Mouse (Mus musculus) gastrocnemius, adult 2 months (tissue): ENCODE data around the gene Tmem8b. TPM values are rescaled to one million over a fixed set of nuclear protein-coding genes. Genes with fewer than 3 reads are reported as not detected.

Experiments
- DNase-seq: peaks from one replicate; pipeline ENCODE4 v3.0.0; 2022
- H3K27ac ChIP-seq: fragments of 200-600 bp; 2 replicates; pipeline ENCODE4 v1.8.1; 2022; ENCODE audit warnings: mild to moderate bottlenecking
- H3K4me3 ChIP-seq: fragments of 200-600 bp; 2 replicates; pipeline ENCODE4 v1.8.1; 2022; ENCODE audit warnings: mild to moderate bottlenecking, moderate library complexity
- CTCF ChIP-seq: fragments of 200-600 bp; IDR thresholded peaks from 2 replicates; pipeline ENCODE4 v1.8.1; 2022; ENCODE audit warnings: antibody characterized with exemption, mild to moderate bottlenecking, moderate library complexity
- intact Hi-C: fragments of 180-260 bp; cut with DNase I; formaldehyde crosslinking; loops from one replicate; pipeline ENCODE4 v1.15.1; 2025
- microRNA-seq: library from miRNA; unstranded; fragments of <30 nt; microRNA quantifications from one replicate; pipeline ENCODE4 v1.2.0, GENCODE M21; 2021
- total RNA-seq, 2 experiments: library from RNA; stranded (reverse); gene quantifications; 2 replicates each; pipeline ENCODE4 v1.2.3; 2021

The Tmem8b gene
- total RNA-seq, 2 experiments from 2014 or later = 8.4 to 14.9 TPM

DNA sequence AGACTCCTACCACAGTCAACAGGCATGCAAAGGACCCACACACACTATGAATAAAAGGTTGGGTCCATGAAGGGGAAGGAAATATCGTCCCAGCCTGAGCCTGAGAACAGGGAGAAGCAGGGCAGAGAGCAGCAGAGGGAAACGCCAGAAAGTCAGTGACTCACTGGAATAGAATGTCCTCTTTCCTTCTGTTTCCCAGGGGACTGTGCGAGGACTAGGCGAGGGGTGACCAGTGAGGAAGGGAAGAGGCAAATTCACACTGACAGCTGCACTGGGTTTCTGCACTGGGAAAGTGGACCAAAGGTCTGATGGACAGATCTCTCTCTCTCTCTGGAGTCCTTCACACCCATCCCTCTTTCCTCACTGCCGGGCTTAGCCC, 59.8 kb downstream of the Tmem8b start:
- peak overlapping the region; percentile 60 for H3K4me3 ChIP-seq
- intact Hi-C loops = loop anchor here (5.0 kb wide), 1 partner anchor 134 kb away; no protein-coding TSS in a partner anchor
- no peak for TF ChIP-seq CTCF

DNA sequence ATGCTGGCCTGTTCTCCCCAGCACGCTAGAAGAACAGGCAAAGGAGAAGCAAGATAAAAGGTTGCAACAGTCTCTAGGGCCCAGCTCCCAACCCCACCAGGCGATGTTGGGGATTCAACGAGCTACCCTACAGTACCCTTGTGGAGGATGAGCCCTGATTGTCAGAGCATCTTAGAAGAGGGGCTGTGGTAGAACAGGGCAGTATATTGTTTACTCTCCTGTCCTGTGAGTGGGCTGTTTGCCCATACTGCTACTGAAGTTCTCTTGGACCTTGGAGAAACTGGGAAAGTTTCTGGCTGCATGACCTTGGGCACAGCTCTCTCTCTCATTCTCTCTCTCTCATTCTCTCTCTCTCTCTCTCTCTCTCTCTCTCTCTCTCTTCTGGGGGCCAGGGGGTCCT, 60.4 kb downstream of the Tmem8b start:
- no peak for TF ChIP-seq CTCF
- no peak for DNase-seq
- intact Hi-C loops = loop anchor here (5.0 kb wide), 1 partner anchor 133 kb away; no protein-coding TSS in a partner anchor
- H3K27ac ChIP-seq = peak overlapping the region; percentile 95
- H3K4me3 ChIP-seq = peak overlapping the region; percentile 60

More for the DNA sequence above, 59.8 kb downstream of the Tmem8b start:
- peak overlapping the region; percentile 95 for H3K27ac ChIP-seq
- peak; percentile 69 for DNase-seq

DNA sequence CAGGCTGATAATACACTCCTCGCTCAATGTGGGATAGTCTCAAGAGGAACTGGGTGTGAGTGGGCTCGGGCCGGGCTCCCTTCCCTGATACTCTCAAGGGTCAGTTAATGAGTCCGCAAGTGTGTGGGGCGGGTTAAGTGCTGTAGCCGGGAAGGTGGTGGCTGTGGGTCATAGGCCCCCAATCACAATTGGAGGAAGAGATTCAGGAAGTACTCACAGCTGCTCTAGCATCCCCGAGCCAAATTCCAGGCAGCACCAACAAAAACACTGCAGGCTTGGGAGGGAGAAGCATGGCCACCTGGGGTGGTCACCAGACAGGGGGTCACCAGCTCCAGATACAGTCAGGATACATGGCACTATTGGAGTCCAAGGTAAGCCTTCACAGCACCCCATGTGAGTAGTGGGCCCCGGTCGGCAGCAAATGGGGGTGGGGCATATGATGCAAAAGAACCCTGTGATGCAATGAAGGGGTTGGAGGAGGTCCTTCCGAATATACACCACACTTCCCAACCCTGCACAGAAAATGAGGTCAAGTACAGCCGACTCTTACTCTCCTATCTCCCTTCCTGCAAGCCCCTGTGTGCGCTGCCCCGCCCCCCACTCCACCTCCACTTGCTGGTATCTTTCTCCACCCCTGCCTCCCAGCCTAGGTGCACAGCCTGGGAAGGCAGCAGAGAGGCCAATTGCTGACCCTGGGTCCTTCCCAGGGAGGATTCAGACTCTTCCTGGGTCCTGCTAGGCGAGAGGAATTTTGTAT, 61.2 kb downstream of the Tmem8b start, which contains the start of gene Spaar:
Gene Spaar, plus strand, starts transcription at position 241 of the 757 bp plus-strand sequence.
- DNase-seq = peak; percentile 74
- Histone ChIP-seq H3K27ac (peak within 1 kb of the TSS; percentile 95), H3K4me3 (peak within 1 kb of the TSS; percentile 60)
- TF ChIP-seq CTCF = no peak
- intact Hi-C loops = loop anchor here (5.0 kb wide), 1 partner anchor 132 kb away; no protein-coding TSS in a partner anchor

DNA sequence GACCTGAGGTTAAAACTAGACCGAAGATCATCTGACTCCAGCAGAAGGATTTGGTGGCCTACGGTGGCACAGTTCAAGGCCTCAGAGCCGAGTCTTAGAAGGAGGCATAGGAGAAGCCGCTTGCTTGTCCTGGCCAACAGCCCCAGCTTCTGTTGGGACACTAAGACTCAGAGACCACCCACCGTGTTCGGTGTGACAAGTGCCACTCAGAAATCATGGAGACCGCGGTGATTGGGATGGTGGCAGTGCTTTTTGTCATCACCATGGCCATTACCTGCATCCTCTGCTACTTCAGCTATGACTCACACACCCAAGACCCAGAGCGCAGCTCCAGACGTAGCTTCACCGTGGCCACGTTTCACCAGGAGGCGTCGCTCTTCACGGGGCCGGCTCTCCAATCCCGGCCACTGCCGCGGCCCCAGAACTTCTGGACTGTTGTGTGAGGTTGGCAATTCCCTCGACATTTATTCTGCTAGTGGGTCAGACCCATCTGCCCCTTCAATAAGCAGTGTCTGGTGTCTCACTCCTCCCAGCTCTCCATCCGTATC, 62.1 kb downstream of the Tmem8b start:
- peak; percentile 51 for DNase-seq
- peak overlapping the region; percentile 60 for H3K4me3 ChIP-seq
- intact Hi-C loops = no loop called here
- H3K27ac ChIP-seq = peak overlapping the region; percentile 95
- TF ChIP-seq CTCF = peak; percentile 49

DNA sequence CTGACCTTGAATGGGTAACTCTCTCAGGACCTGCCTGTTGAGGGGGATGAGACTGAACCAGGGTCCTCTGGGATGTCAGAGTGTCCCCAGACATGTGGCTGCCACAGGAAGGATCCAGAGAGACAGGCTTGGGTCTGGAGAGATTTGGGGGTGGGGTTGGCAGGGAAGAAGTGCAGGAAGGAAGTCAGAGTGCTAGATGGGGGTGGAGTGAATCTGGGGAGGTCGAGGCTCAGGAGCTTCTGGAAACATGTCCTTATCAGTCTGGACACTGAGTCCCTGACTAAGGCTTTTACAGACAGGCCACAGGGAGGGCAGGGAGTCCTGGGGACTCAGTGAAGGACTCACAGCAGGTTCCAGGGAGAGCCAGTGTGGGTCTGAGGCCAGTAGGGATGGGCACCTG, 63.4 kb downstream of the Tmem8b start:
- Histone ChIP-seq H3K27ac (peak overlapping the region; percentile 95), H3K4me3 (peak overlapping the region; percentile 60)
- no peak for TF ChIP-seq CTCF
- intact Hi-C loops = no loop called here
- peak; percentile 40 for DNase-seq

DNA sequence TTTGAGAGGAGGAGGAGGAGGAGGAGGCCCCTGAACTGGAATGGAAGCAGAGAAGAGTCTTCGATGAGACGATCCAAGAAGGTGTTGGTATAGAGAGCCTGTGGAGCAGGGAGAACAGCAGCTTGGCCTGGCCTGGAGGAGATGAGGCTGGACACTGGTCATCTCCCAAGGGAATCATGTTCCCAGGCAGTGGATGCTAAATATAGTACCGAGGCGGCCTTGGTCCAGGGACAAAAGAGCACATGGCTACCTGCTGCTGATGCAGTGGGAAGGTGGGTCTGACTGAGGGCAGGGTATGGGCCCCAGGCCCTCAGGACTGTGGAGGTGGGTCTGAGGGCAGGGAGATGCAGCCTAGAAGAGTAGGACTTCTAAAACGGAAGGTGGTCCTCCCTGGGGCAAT, 64.4 kb downstream of the Tmem8b start:
- Histone ChIP-seq H3K4me3 (peak overlapping the region; percentile 60), H3K27ac (peak overlapping the region; percentile 95)
- no peak for TF ChIP-seq CTCF
- intact Hi-C loops = no loop called here
- DNase-seq = peak; percentile 79

DNA sequence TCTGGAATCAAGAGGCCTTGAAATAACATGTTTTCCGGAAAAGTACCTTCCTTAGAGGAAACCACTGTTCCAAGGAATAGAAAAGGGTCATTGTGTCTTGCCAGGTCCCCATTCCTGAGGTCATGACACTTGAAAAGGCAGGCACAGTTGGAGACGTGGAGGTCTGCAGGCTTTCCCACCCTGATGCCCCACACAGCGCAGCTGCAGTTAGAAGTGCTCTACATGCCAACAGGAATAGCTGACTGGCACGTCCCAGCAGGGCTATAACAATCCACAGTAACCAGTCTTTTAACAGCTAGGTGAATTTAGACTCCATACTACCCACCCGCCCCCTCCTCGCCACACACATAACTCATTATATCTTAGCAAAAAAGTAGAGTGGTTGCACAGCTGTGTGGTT, 68.4 kb downstream of the Tmem8b start:
- H3K27ac ChIP-seq = peak overlapping the region; percentile 67
- DNase-seq = no peak

DNA sequence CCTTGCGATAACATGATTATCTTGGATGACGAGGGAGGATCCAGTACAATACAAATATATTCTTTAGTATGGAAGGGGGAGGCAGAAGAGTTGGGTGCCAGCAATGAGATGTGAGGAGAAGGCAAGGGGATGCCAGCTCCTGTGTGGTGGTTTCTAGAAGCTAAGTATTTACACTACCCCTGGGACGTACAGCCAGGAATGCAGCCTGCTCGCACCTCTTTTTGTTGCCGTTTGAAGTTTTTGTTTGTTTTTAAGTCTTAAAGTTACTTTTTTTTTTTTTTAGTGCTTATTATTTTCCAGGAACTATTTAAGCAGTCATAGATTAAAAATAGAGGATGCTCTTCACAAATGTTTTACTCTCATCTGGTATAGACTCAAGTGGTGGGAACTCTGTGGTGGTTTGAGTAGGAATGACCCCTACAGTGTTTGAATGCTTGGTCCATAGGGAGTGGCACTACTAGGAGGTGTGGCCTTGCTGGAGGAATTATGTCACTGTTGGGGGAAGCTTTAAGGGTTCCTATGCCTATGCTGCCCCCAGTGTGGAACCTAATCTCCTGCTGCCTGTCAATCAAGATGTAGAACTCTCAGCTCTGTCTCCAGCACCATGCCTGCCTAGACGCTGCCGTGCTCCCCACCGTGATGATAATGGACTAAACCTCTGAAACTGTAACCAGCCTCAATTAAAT, 70.4 kb downstream of the Tmem8b start:
- DNase-seq = no peak
- intact Hi-C loops = no loop called here
- no peak for TF ChIP-seq CTCF

More for the DNA sequence above, 68.4 kb downstream of the Tmem8b start:
- no peak overlapping the region for H3K4me3 ChIP-seq
- no peak for TF ChIP-seq CTCF
- intact Hi-C loops = no loop called here

DNA sequence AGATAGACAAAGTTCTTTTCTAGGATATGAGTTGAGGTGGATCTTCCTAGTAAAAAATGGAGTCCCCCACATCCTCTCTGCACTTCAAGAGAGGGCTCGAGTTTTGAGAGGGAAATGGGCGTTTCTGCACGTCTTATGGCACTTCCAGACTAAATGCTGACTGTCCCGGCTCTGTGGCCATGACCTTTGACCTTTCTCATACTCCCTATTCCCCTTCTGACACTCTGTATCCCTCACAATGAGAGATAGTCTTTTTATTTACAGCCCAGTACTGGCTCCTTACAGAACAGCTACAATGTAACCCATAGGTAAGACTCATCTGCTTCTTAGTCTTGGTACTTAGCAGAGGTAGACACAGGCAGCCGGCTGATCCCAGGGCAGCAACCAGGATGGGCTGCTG, 72.8 kb downstream of the Tmem8b start:
- Histone ChIP-seq H3K27ac (peak overlapping the region; percentile 71), H3K4me3 (no peak overlapping the region)
- no peak for TF ChIP-seq CTCF
- intact Hi-C loops = loop anchor here (10.0 kb wide), 1 partner anchor 243 kb away; the partner anchor contains the start of gene Ccin
- DNase-seq = no peak

More for the DNA sequence above, 70.4 kb downstream of the Tmem8b start:
- H3K4me3 ChIP-seq = no peak overlapping the region
- no peak overlapping the region for H3K27ac ChIP-seq

Small RNA genes lying within 50 kb of the gene (microRNA-seq; reads per million reads assigned to microRNA genes)
- gene Gm25262 = not detected

Other genes starting within 250 kb of the Tmem8b start
- gene Fam166b, start 239.8 kb upstream of the Tmem8b start, total RNA-seq = not detected
- 10 to 100 TPM; 55.7 to 57.8 TPM for gene Tesk1, start 227.0 kb upstream of the Tmem8b start, total RNA-seq
- not detected for gene Cd72, start 214.3 kb upstream of the Tmem8b start, total RNA-seq
- not detected for gene Sit1, start 185.2 kb upstream of the Tmem8b start, total RNA-seq
- gene Ccdc107, start 176.1 kb upstream of the Tmem8b start, total RNA-seq = 10 to 100 TPM; 26.3 to 27.8 TPM
- not detected for gene Arhgef39, start 169.3 kb upstream of the Tmem8b start, total RNA-seq
- 1 to 10 TPM; 3.7 to 4.8 TPM for gene Car9, start 162.0 kb upstream of the Tmem8b start, total RNA-seq
- over 10,000 TPM in 1 of 2 experiments, 1,000 to 10,000 TPM in 1; 4,293 to 10,756 TPM for gene Tpm2, start 145.2 kb upstream of the Tmem8b start, total RNA-seq
- 10 to 100 TPM; 40.3 to 47.4 TPM for gene Creb3, start 106.6 kb upstream of the Tmem8b start, total RNA-seq
- gene Tln1, start 106.3 kb upstream of the Tmem8b start, total RNA-seq = 10 to 100 TPM; 52.3 to 62.4 TPM
- gene Rgp1, start 90.3 kb upstream of the Tmem8b start, total RNA-seq = 10 to 100 TPM; 20.0 to 24.3 TPM
- gene Gba2, start 90.1 kb upstream of the Tmem8b start, total RNA-seq = 1 to 10 TPM; 4.8 to 5.5 TPM
- under 1 TPM in 1 of 2 experiments, not detected in 1; 0.45 TPM for gene Msmp, start 84.5 kb upstream of the Tmem8b start, total RNA-seq
- 10 to 100 TPM; 32.4 to 51.4 TPM for gene Npr2, start 37.0 kb upstream of the Tmem8b start, total RNA-seq
- under 1 TPM in 1 of 2 experiments, not detected in 1; 0.31 TPM for gene Spag8, start 15.4 kb upstream of the Tmem8b start, total RNA-seq
- 10 to 100 TPM; 35.8 to 47.9 TPM for gene Hint2, start 12.5 kb upstream of the Tmem8b start, total RNA-seq
- gene Fam221b, start 174 bp downstream of the Tmem8b start, total RNA-seq = under 1 TPM; 0.08 to 0.15 TPM
- not detected for gene Olfr70, start 31.8 kb downstream of the Tmem8b start, total RNA-seq
- not detected for gene Olfr71, start 41.3 kb downstream of the Tmem8b start, total RNA-seq
- 1 to 10 TPM; 1.1 to 2.4 TPM for gene Hrct1, start 58.2 kb downstream of the Tmem8b start, total RNA-seq
- gene Spaar, start 61.1 kb downstream of the Tmem8b start, total RNA-seq = 1 to 10 TPM; 1.4 to 2.3 TPM
- not detected for gene Olfr159, start 102.0 kb downstream of the Tmem8b start, total RNA-seq
- not detected for gene Olfr156, start 154.9 kb downstream of the Tmem8b start, total RNA-seq
- not detected for gene Olfr157, start 171.2 kb downstream of the Tmem8b start, total RNA-seq
- gene Olfr155, start 182.6 kb downstream of the Tmem8b start, total RNA-seq = not detected
- gene Reck, start 206.6 kb downstream of the Tmem8b start, total RNA-seq = 1 to 10 TPM; 1.6 to 3.6 TPM